Mouse (Mus musculus) ES-Bruce4 (cell line): ENCODE results near the gene Nsun2.

Source experiments
- CTCF ChIP-seq: IDR thresholded peaks from one replicate; pipeline ENCODE4 v1.8.1; 2011; ENCODE audit warnings: low read depth, low read length
- EP300 ChIP-seq: IDR thresholded peaks from 2 replicates; pipeline ENCODE4 v1.6.1; 2011; ENCODE audit warnings: low read depth, low read length; ENCODE audit not compliant: insufficient read depth
- POLR2A ChIP-seq: IDR thresholded peaks from one replicate; pipeline ENCODE4 v1.8.1; 2011; ENCODE audit warnings: low read length; ENCODE audit not compliant: insufficient read depth

GRCm38 (mm10) chr13:69555957-69556482 lies 22.5 kb downstream of the Nsun2 start:
- TF ChIP-seq EP300 (no peak), POLR2A (no peak), CTCF (no peak)
